Mouse (Mus musculus) CD4-positive, CD25-positive, alpha-beta regulatory T cell, adult 9 weeks (primary cell): Measurements from ENCODE around the gene Vmn1r2. TPM values are rescaled to one million over a fixed set of nuclear protein-coding genes. Genes with fewer than 3 reads are reported as not detected.

Experiments used
- polyA plus RNA-seq: library from polyadenylated mRNA; unstranded; fragments of 100-300 nt; shearing (Covaris generic); gene quantifications from one replicate; pipeline ENCODE4 v1.2.1, GENCODE M21; 2017

Gene Vmn1r2
- not detected for polyA plus RNA-seq

GRCm38 (mm10) chr4:3167020-3167419 is at the start of gene Vmn1r2:
TSS of gene Vmn1r2 (plus strand) at chr4:3167320.

GRCm38 (mm10) chr4:3185258-3185657 is 18.1 kb downstream of the Vmn1r2 start, which contains the start of gene Vmn1r3:
TSS of gene Vmn1r3 (minus strand) at chr4:3185358.

Other genes starting within 250 kb of the Vmn1r2 start
- gene Vmn1r3, start 18.0 kb downstream of the Vmn1r2 start, polyA plus RNA-seq, result not detected